Mouse (Mus musculus) c-Kit-positive CD71-positive TER-119-positive erythroid progenitor cells, embryonic 14.5 days (primary cell): Measurements from ENCODE around the gene Baiap2.

ENCODE experiments used
- DNase-seq: peaks from one replicate; pipeline ENCODE4 v3.0.0-alpha.2; 2013; ENCODE audit warnings: low spot score

The Baiap2 gene

GRCm38 (mm10) chr11:120012702-120013101, 70.1 kb downstream of the Baiap2 start:
- DNase-seq: no peak

DNA sequence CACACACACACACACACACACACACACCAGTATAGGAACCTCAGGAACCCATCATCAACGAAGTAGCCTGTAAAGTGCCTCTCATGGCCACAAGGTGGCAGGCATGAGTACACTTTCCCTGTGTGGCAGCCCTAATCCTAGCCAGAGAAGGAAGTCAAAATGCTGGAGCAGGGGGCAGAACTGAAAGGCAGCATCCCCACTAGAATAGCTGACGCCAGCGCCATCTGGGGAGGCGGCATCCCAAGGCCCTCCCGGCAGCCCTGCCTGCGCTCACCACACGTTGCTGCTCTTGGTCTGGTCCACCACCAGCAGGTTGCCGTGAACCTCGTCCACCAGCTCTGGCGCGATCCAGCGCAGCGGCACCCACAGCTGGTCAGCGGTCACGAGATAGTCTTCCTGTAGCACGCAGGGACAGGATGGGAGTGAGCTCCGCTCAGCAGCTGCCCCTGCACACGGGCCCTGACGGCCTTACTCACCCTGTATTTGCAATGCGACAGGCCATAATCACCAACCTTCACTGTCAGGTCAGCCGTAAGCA, 70.7 kb downstream of the Baiap2 start:
- peak; percentile 66 for DNase-seq

GRCm38 (mm10) chr11:120014758-120015157, 72.2 kb downstream of the Baiap2 start:
- DNase-seq: no peak

- no peak for DNase-seq
These were observed 74.4 kb downstream of the Baiap2 start for GRCm38 (mm10) chr11:120017011-120017410.

- DNase-seq: no peak
These were observed 77.2 kb downstream of the Baiap2 start for GRCm38 (mm10) chr11:120019542-120020440.

GRCm38 (mm10) chr11:120021367-120021766, 78.8 kb downstream of the Baiap2 start:
- DNase-seq: no peak

GRCm38 (mm10) chr11:120022216-120022615, 79.7 kb downstream of the Baiap2 start:
- DNase-seq: no peak

DNA sequence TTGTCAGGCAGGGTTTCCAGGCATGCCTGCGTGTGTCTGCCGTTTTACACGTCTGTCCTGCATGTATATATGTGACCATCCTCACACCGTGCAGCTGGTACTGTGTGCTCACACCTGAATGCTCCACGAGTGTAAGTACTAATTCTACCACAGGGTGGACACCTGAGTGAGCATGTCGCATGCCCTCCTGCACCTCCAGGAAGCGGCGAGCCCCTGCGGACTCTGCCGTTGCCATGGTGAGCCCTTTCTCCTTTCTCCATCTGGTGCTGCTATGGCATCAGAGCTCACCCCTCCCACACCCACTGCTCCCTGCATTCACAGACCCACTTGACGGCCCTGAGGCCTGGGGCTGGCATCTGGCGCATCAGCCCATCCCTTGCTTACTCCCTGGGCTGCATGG, 80.3 kb downstream of the Baiap2 start:
- no peak for DNase-seq

DNA sequence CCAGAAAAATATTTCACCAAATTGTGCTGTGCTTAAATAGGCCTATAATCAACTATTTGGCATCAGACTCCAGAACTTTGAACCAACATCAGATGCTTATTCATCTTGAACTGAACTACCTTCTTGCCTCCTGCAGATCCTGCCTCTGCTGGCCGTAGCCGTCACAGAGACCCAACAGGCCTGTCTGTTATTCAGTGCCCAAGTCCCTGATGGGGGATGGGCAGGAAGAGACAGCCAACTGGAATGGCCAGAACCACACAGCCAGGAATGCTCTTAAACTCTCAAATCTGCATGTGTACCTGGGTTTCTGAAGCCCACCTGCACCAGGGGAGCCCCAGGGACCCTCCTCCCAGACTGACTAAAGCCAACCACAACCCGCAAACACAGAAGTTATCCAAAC, 84.4 kb downstream of the Baiap2 start:
- DNase-seq: no peak

GRCm38 (mm10) chr11:120028319-120029092, 85.9 kb downstream of the Baiap2 start:
- DNase-seq: no peak

GRCm38 (mm10) chr11:120029431-120030144, 87.0 kb downstream of the Baiap2 start:
- DNase-seq: no peak

GRCm38 (mm10) chr11:120030145-120030901, 87.8 kb downstream of the Baiap2 start:
- no peak for DNase-seq

- DNase-seq: no peak
These were observed 89.5 kb downstream of the Baiap2 start for GRCm38 (mm10) chr11:120032052-120032451.

DNA sequence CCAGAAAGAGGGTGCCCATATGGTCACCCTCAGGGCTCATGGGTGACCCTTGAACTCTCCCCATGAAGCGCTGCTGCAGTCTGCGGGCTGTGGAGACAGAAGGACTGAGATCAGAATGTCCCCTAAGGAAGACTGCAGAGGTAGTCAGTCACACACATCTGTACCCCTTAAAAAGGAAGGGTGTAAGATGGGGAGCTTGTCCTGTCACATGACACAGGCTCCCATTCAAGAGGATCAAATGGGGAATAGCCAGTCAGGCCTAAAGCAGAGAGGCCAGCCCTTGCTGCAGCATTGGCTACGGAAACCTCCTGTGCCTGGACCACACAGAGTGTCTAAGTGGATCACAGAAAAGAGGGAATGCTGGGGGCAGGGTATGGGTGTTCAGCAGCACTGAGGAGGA, 90.9 kb downstream of the Baiap2 start:
- DNase-seq: no peak

DNA sequence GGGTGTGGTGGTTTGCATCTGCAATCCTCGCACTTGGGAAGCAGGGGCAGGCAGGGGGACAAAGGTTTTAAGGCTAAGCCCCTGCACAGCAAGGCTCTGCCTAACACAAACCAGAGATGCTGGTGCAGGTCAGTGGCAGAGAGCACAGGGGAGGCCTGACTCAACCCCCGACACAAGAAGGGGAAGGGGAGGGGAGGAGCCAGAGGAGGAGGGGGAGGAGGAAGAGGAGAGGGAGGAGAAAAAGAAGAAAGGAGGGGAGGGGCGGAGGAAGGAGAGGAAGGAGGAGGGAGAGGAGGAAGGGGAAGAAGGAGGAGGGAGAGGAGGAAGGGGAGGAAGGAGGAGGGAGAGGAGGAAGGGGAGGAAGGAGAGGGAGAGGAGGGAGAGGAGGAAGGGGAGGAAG, 91.7 kb downstream of the Baiap2 start:
- no peak for DNase-seq

- DNase-seq: no peak
These were observed 92.2 kb downstream of the Baiap2 start for GRCm38 (mm10) chr11:120034762-120035161.

- DNase-seq: no peak
These were observed 97.0 kb downstream of the Baiap2 start for GRCm38 (mm10) chr11:120039581-120039980.

DNA sequence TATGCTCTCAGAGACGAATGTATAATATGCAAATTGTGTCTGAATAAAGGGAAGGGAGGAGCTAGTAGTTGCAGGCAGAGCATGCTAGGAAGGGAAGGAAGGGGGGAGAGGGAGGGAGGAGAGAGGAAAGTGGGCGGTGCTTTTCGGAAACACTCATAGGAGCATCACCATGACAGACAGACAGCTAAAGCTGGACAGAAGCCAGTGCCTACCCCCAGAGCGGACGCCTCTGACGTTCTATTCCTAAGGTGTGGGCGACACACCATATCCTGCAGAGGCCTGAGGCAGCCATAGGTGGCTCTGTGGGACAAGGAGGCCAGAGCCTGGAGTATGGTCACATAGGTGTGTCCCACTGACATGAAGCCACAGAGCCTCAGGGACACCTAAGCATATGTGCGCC, 97.9 kb downstream of the Baiap2 start:
- DNase-seq: no peak

DNA sequence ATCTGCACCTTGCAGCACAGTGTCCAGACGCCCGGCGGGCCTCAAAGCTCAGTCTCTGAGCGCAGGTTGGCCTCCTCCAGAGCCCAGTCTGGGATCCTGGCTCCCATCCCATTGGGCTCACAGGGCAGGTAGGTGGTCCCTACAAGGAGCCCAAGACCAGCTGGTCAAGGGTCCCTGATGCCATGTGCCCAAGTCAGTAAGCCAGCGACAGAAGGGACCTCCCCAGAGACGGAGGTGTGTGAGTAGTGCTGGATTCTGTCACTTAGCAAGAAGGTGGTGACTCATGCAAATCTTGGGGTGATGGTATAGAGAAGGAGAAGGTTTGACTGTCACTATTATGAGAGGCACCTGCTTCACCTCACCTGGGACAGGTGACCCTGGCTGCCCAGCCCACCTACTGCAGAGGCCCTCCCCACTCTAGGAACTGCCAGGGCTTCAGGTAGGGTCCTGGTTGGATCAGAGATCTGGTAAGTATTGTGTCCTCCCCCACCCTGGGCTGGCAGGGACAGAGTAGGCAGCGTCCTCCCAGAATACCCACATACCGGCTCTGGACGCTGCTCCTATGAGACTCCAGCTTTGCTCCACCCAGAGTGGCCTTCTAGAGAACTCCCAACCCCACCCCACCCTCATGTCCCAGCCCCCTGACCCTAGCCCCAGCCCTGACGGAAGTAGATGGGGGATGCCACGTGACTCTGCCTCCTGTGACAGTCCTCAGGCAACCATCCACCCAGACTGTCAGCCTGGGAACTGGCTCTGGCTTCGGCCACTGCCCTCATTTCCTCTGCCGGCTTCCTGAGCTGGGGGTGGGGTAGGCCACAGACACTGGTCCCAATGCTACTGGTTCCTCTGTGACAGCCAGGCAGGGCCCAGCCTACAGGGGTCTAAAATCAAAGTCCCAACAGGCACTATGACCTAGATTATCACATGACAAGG, 98.9 kb downstream of the Baiap2 start:
- DNase-seq: no peak

DNA sequence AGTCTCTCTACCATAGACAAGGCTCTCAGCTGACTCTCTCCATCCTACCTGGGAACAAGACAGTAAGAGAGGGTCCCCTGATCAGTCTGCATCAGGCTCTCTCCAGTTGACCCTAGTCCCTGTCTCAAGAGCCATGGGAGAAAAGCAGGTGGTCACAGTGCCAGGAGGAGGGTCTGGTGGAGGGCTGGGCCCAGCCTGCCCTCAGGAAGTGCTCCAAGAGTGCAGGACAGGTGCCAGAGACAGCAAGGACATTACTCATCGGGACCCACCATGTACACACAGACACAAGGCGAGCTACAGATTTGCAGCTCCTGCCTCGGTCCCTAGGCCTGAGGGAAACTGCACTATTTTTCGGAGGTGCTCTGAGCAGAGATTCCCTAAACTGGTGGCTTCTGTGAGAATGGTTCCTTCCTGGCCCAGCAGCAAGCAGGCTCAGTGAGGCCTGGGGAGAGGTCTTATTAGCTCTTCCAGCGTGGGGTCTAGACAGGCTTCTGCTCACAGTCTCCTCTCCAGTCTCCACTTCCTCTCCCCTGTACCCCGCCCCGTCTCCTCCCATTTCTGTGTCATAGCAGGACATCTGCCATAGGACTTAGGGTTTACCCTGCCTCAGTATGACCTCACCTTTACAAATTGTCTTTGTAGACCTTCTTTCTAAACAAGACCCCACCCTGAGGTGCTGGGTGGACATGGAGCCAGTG, 99.7 kb downstream of the Baiap2 start:
- DNase-seq: no peak
